Mouse (Mus musculus) heart, postnatal 0 days (tissue): Measurements from ENCODE around the gene Kcnd2. TPM values are rescaled to one million over a fixed set of nuclear protein-coding genes. Genes with fewer than 3 reads are reported as not detected.

ENCODE experiments used
- ATAC-seq: fragments of 200-750 bp; cut with Nextera tagmentation; 2 replicates; pipeline ENCODE4 v1.8.0; 2017; ENCODE audit warnings: low read depth, moderate number of reproducible peaks, moderate library complexity; ENCODE audit not compliant: insufficient read depth
- DNase-seq: peaks from one replicate; pipeline ENCODE4 v3.0.0-alpha.2; 2016; ENCODE audit warnings: low spot score
- H3K27ac ChIP-seq: fragments of 300-500 bp; sonication (generic); 2 replicates; pipeline ENCODE4 v1.5.1; 2014; ENCODE audit warnings: low read depth, mild to moderate bottlenecking
- H3K27me3 ChIP-seq: fragments of 300-500 bp; sonication (generic); 2 replicates; pipeline ENCODE4 v1.6.1; 2014; ENCODE audit warnings: low read length, mixed read lengths; ENCODE audit not compliant: control insufficient read depth, insufficient read depth
- H3K36me3 ChIP-seq: fragments of 300-500 bp; sonication (generic); replicated peaks from 2 replicates; pipeline ENCODE4 v1.6.1; 2014; ENCODE audit warnings: low read length, mixed read lengths; ENCODE audit not compliant: control insufficient read depth, insufficient read depth
- H3K4me1 ChIP-seq: fragments of 300-500 bp; sonication (generic); 2 replicates; pipeline ENCODE4 v1.6.1; 2014; ENCODE audit warnings: antibody characterized with exemption; ENCODE audit not compliant: control insufficient read depth, insufficient read depth
- H3K4me2 ChIP-seq: fragments of 300-500 bp; sonication (generic); 2 replicates; pipeline ENCODE4 v1.6.1; 2014; ENCODE audit warnings: low read depth, mild to moderate bottlenecking, low read length, moderate library complexity
- H3K4me3 ChIP-seq: fragments of 300-500 bp; sonication (generic); 2 replicates; pipeline ENCODE4 v1.5.1; 2014; ENCODE audit warnings: low read depth, low read length
- H3K9ac ChIP-seq: fragments of 300-500 bp; sonication (generic); replicated peaks from 2 replicates; pipeline ENCODE4 v1.6.1; 2014; ENCODE audit warnings: low read depth, low read length, mixed read lengths
- H3K9me3 ChIP-seq: fragments of 300-500 bp; sonication (generic); replicated peaks from 2 replicates; pipeline ENCODE4 v1.6.1; 2016; ENCODE audit warnings: low read length; ENCODE audit not compliant: control insufficient read depth
- CTCF ChIP-seq: IDR thresholded peaks from 2 replicates; pipeline ENCODE4 v1.5.1; 2016; ENCODE audit warnings: antibody characterized with exemption, control low read depth, low read depth
- EP300 ChIP-seq: IDR thresholded peaks from 2 replicates; pipeline ENCODE4 v1.6.1; 2016; ENCODE audit warnings: antibody characterized with exemption, low read depth
- WGBS: fragments of 180-500 bp; shearing (Covaris S2); extraction: QIAGEN DNeasy Blood & Tissue Kit; methylation state at CpG from one replicate; pipeline ENCODE4 v1.1.7; 2014; 5-methylcytosine and 5-hydroxymethylcytosine counted together
- polyA plus RNA-seq: library from polyadenylated mRNA; unstranded; fragments of >200 nt; fragmentation: Nextera tagmentation; extraction: Ambion mirVana; gene quantifications from 2 replicates; pipeline ENCODE4 v1.2.1, GENCODE M21; 2015
- total RNA-seq: library from RNA; depleted of rRNA; stranded (reverse); fragments of >200 nt; gene quantifications from 2 replicates; pipeline ENCODE4 v1.2.3, GENCODE M21; 2014; ENCODE audit warnings: low replicate concordance

The Kcnd2 gene
- total and polyA plus RNA-seq, 2 experiments from 2014 or later, result 1.6 to 2.4 TPM

DNA sequence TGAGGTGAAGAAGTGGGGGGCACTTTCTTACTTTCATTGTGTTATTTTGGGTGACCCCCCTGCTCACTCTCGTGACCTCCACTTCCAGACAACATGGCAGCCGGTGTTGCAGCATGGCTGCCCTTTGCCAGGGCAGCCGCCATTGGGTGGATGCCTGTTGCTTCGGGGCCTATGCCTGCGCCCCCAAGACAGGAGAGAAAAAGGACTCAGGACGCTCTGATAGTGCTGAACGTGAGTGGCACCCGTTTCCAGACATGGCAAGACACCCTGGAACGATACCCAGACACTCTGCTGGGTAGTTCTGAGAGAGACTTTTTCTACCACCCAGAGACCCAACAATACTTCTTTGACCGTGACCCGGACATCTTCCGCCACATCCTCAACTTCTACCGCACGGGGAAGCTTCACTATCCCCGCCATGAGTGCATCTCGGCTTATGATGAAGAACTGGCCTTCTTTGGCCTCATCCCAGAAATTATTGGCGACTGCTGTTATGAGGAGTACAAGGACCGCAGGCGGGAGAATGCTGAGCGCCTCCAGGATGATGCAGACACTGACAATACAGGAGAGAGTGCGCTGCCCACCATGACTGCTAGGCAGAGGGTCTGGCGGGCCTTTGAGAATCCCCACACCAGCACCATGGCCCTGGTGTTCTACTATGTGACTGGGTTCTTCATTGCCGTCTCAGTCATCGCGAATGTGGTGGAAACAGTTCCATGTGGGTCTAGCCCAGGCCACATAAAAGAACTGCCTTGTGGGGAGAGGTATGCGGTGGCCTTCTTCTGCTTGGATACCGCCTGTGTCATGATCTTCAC, 1.1 kb downstream of the Kcnd2 start:
- Histone ChIP-seq H3K4me3 (no peak overlapping the region), H3K9me3 (no peaks in the 10 kb centered on the region), H3K27ac (no peak overlapping the region), H3K4me2 (no peak overlapping the region; the same call in 1 of the 2 replicates), H3K4me1 (no peaks in the 10 kb centered on the region), H3K27me3 (0 out of 2 replicates have a peak, but pooled peaks cover 6% of the 10 kb centered on the region), H3K9ac (no peak overlapping the region), H3K36me3 (no peaks in the 10 kb centered on the region)
- DNase-seq, result no peak
- TF ChIP-seq EP300 (no peak), CTCF (no peak)
- WGBS, result 93% methylated on average over 27 of the region's 27 CpGs
- no peak for ATAC-seq

DNA sequence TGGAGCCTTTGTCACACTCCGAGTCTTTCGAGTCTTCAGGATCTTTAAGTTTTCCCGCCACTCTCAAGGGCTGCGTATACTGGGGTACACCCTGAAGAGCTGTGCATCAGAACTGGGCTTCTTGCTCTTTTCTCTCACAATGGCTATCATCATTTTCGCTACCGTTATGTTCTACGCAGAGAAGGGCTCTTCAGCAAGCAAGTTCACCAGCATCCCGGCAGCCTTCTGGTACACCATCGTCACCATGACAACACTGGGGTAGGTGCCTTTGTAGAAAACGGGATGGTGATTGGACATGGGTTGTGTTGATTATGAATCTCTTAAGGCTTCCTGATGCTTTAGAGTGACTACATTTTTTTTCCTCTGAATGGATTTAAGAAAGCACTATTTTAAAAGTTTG, 1.9 kb downstream of the Kcnd2 start:
- DNase-seq (no peak), ATAC-seq (no peak)
- TF ChIP-seq CTCF (no peak), EP300 (no peak)
- Histone ChIP-seq H3K27me3 (0 out of 2 replicates have a peak, but pooled peaks cover 6% of the 10 kb centered on the region), H3K36me3 (no peaks in the 10 kb centered on the region), H3K4me3 (no peak overlapping the region), H3K9ac (no peak overlapping the region), H3K4me2 (no peak overlapping the region), H3K9me3 (no peaks in the 10 kb centered on the region), H3K4me1 (no peaks in the 10 kb centered on the region), H3K27ac (no peak overlapping the region)
- 93% methylated on average over 10 of the region's 10 CpGs for WGBS

DNA sequence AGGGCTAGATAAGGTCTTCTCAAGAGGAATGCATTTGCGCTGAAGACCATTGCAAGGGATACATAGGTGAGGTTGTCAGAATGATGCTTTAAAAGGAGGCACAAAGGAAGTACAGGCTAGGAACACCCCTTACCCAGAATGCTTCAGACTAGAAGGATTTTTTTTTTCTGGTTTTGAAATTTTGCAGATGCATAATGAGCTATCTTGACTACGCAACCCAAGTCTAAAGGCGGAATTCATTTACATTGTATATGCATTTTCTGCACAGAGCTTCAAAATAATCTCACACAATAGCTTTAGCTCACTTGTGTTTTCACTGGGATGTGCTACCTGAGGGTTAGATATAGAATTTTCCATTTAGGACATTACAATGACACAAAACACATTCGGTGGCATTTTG, 10.8 kb downstream of the Kcnd2 start:
- DNase-seq, result no peak
- Histone ChIP-seq H3K36me3 (no peaks in the 10 kb centered on the region), H3K9ac (no peak overlapping the region), H3K4me1 (no peaks in the 10 kb centered on the region), H3K4me3 (no peak overlapping the region; the same call in 1 of the 2 replicates), H3K27me3 (no peaks in the 10 kb centered on the region), H3K4me2 (peak overlapping the region; percentile 50), H3K27ac (no peak overlapping the region), H3K9me3 (no peaks in the 10 kb centered on the region)
- WGBS, result 89% methylated on average over 4 of the region's 4 CpGs
- TF ChIP-seq EP300 (no peak), CTCF (no peak)
- no peak for ATAC-seq

DNA sequence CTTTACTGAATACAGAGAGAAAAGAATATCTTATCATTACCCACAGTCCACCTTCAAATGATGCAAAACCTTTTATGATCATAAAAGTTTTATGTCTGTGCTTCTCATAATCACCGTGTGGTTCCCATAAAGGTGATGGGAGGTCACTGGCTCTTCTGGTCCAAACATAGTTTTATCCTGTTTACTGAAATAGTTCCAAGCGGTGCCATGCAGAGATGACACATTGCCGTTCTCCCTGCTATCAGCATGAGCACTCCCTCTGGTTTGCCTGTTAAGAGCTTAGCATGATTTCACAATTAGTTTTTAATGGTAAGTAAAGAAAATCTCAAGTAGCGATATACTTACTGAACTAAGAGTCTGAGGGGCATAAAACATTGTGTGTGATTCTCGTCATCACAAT, 43.7 kb downstream of the Kcnd2 start:
- Histone ChIP-seq H3K36me3 (no peaks in the 10 kb centered on the region), H3K4me2 (no peak overlapping the region), H3K27ac (no peak overlapping the region), H3K27me3 (no peaks in the 10 kb centered on the region), H3K9ac (no peak overlapping the region), H3K4me3 (no peak overlapping the region), H3K4me1 (no peaks in the 10 kb centered on the region), H3K9me3 (no peaks in the 10 kb centered on the region)
- 53% methylated on average over 5 of the region's 5 CpGs for WGBS
- ATAC-seq, result no peak
- TF ChIP-seq CTCF (no peak), EP300 (no peak)
- DNase-seq, result no peak

DNA sequence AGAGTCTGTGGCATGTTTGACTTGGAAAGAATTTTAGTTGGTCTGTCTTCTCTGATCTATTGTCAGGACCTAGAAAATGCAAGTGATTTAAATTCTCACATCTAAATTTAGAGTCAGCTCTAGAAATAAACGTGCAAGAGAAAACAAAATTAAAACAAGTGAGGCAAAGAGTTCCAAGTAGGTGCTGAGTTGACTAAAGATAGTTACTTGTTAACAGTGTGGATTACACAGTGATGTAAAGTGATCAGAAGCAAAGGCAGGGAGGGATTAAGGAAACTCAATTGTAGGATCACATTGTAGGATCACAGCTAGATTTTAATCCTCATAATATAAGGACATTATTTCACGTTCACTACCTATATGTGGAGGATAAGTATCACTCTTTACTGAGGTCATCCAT, 52.6 kb downstream of the Kcnd2 start:
- no peaks in the 10 kb centered on the region for H3K36me3 ChIP-seq
- no peaks in the 10 kb centered on the region for H3K27me3 ChIP-seq
- no peak overlapping the region for H3K27ac ChIP-seq
- 25% methylated on average over 2 of the region's 2 CpGs for WGBS
- H3K4me1 ChIP-seq, result peaks cover 5% of the 10 kb centered on the region; the same call in 1 of the 2 replicates
- H3K9me3 ChIP-seq, result no peaks in the 10 kb centered on the region
- TF ChIP-seq EP300 (no peak), CTCF (no peak)
- ATAC-seq (no peak), DNase-seq (no peak)
- no peak overlapping the region for H3K9ac ChIP-seq
- H3K4me3 ChIP-seq, result no peak overlapping the region
- peak overlapping the region; percentile 2; the same call in 1 of the 2 replicates for H3K4me2 ChIP-seq
